Mouse (Mus musculus): Measurements from ENCODE around the gene Orc4. TPM values are rescaled to one million over a fixed set of nuclear protein-coding genes. Genes with fewer than 3 reads are reported as not detected.

Gene Orc4
- polyA plus RNA-seq (2012; rRNA removed), result 19.0 and 21.7 TPM in 2 replicates

DNA sequence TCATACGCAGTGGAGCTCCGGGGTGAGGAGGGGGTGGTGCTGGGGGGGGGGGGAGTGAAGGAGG, at the start of gene Orc4:
Orc4 (minus strand) TSS at position 26 of the 64 bp plus-strand sequence.
- TF ChIP-seq CTCF (IDR thresholded peaks at IDR 0.05; ENCODE audit: borderline replicate concordance, control insufficient read depth, extremely low read depth, insufficient read depth, low read length, poor library complexity) (no peak), POLR2A (IDR thresholded peaks at IDR 0.05; ENCODE audit: control insufficient read depth, extremely low read depth, insufficient read depth, low read length, poor library complexity) (no peak)
- Histone ChIP-seq H3K4me3 (ENCODE audit: control insufficient read depth, insufficient read depth, low read length) (peak within 1 kb of the TSS; percentile 89), H3K36me3 (ENCODE audit: control insufficient read depth, insufficient read depth, low read length) (no peaks in the 10 kb centered on the region), H3K27ac (ENCODE audit: control insufficient read depth, insufficient read depth, low read length) (peak within 1 kb of the TSS; percentile 93), H3K4me1 (replicated peaks; ENCODE audit: control insufficient read depth, insufficient read depth, low read length) (no peaks in the 10 kb centered on the region), H3K27me3 (ENCODE audit: control insufficient read depth, insufficient read depth, low read length) (no peaks in the 10 kb centered on the region)
- WGBS, result 0% methylated on average over 2 of the region's 2 CpGs
- no peak for DNase-seq

- Histone ChIP-seq H3K4me1 (replicated peaks; ENCODE audit: control insufficient read depth, insufficient read depth, low read length) (no peaks in the 10 kb centered on the region), H3K27ac (ENCODE audit: control insufficient read depth, insufficient read depth, low read length) (no peak overlapping the region), H3K27me3 (ENCODE audit: control insufficient read depth, insufficient read depth, low read length) (no peaks in the 10 kb centered on the region), H3K36me3 (ENCODE audit: control insufficient read depth, insufficient read depth, low read length) (no peaks in the 10 kb centered on the region), H3K4me3 (ENCODE audit: control insufficient read depth, insufficient read depth, low read length) (no peak overlapping the region)
- DNase-seq, result no peak
- TF ChIP-seq POLR2A (IDR thresholded peaks at IDR 0.05; ENCODE audit: control insufficient read depth, extremely low read depth, insufficient read depth, low read length, poor library complexity), result no peak
- TF ChIP-seq CTCF (IDR thresholded peaks at IDR 0.05; ENCODE audit: borderline replicate concordance, control insufficient read depth, extremely low read depth, insufficient read depth, low read length, poor library complexity), result no peak
- WGBS, result 98% methylated on average over 3 of the region's 3 CpGs
Measured at GRCm38 (mm10) chr2:48990322-48990721, 40.2 kb upstream of the Orc4 start.

GRCm38 (mm10) chr2:48978920-48979319, 28.8 kb upstream of the Orc4 start:
- Histone ChIP-seq H3K4me3 (ENCODE audit: control insufficient read depth, insufficient read depth, low read length) (no peak overlapping the region), H3K27ac (ENCODE audit: control insufficient read depth, insufficient read depth, low read length) (no peak overlapping the region), H3K4me1 (replicated peaks; ENCODE audit: control insufficient read depth, insufficient read depth, low read length) (no peaks in the 10 kb centered on the region), H3K27me3 (ENCODE audit: control insufficient read depth, insufficient read depth, low read length) (no peaks in the 10 kb centered on the region), H3K36me3 (ENCODE audit: control insufficient read depth, insufficient read depth, low read length) (no peaks in the 10 kb centered on the region)
- no peak for DNase-seq
- 33% methylated on average over 3 of the region's 3 CpGs for WGBS
- TF ChIP-seq POLR2A (IDR thresholded peaks at IDR 0.05; ENCODE audit: control insufficient read depth, extremely low read depth, insufficient read depth, low read length, poor library complexity) (no peak), CTCF (IDR thresholded peaks at IDR 0.05; ENCODE audit: borderline replicate concordance, control insufficient read depth, extremely low read depth, insufficient read depth, low read length, poor library complexity) (no peak)

GRCm38 (mm10) chr2:48956591-48956990, 6.5 kb upstream of the Orc4 start:
- no peak for DNase-seq
- no peak overlapping the region for H3K27ac ChIP-seq (ENCODE audit: control insufficient read depth, insufficient read depth, low read length)
- H3K27me3 ChIP-seq (ENCODE audit: control insufficient read depth, insufficient read depth, low read length), result no peaks in the 10 kb centered on the region
- no peaks in the 10 kb centered on the region for H3K4me1 ChIP-seq (replicated peaks; ENCODE audit: control insufficient read depth, insufficient read depth, low read length)
- TF ChIP-seq CTCF (IDR thresholded peaks at IDR 0.05; ENCODE audit: borderline replicate concordance, control insufficient read depth, extremely low read depth, insufficient read depth, low read length, poor library complexity), result no peak
- no peak for TF ChIP-seq POLR2A (IDR thresholded peaks at IDR 0.05; ENCODE audit: control insufficient read depth, extremely low read depth, insufficient read depth, low read length, poor library complexity)
- WGBS, result 89% methylated on average over 3 of the region's 3 CpGs
- no peak overlapping the region for H3K4me3 ChIP-seq (ENCODE audit: control insufficient read depth, insufficient read depth, low read length)
- H3K36me3 ChIP-seq (ENCODE audit: control insufficient read depth, insufficient read depth, low read length), result no peaks in the 10 kb centered on the region

DNA sequence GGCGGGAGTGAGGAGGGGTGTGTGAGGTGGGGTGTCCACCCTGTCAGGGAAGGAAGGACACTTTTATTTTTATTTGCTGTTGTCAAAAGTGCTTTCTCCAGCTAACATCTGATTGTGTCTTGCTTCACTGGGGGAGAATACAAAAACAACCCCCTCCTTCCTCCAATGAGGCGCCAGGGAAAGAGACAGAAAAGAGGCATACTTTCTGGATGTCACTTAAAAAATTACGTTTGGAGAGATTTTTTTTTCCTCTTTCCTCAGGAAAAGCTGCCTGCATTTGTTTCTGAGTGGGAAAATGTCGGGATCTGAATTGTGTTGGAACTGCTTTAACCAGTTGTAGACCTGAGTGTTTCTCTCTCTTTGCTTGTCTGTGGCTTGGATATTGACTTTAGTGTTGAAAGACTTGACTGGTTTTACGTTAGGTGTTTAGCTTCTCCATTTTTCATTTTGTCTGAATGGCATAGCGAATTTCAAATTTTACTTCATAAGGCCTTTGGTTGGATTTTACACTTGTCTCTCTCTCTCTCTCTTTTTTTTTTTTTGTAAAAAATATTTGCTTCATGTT, 321 bp upstream of the Orc4 start:
- WGBS, result 6% methylated on average over 5 of the region's 6 CpGs
- H3K27ac ChIP-seq (ENCODE audit: control insufficient read depth, insufficient read depth, low read length), result peak overlapping the region; percentile 93
- no peaks in the 10 kb centered on the region for H3K36me3 ChIP-seq (ENCODE audit: control insufficient read depth, insufficient read depth, low read length)
- no peak for DNase-seq
- no peaks in the 10 kb centered on the region for H3K4me1 ChIP-seq (replicated peaks; ENCODE audit: control insufficient read depth, insufficient read depth, low read length)
- no peaks in the 10 kb centered on the region for H3K27me3 ChIP-seq (ENCODE audit: control insufficient read depth, insufficient read depth, low read length)
- TF ChIP-seq CTCF (IDR thresholded peaks at IDR 0.05; ENCODE audit: borderline replicate concordance, control insufficient read depth, extremely low read depth, insufficient read depth, low read length, poor library complexity), result no peak
- no peak for TF ChIP-seq POLR2A (IDR thresholded peaks at IDR 0.05; ENCODE audit: control insufficient read depth, extremely low read depth, insufficient read depth, low read length, poor library complexity)
- peak overlapping the region; percentile 89 for H3K4me3 ChIP-seq (ENCODE audit: control insufficient read depth, insufficient read depth, low read length)

- no peaks in the 10 kb centered on the region for H3K27me3 ChIP-seq (ENCODE audit: control insufficient read depth, insufficient read depth, low read length)
- peak overlapping the region; percentile 93 for H3K27ac ChIP-seq (ENCODE audit: control insufficient read depth, insufficient read depth, low read length)
- no peaks in the 10 kb centered on the region for H3K36me3 ChIP-seq (ENCODE audit: control insufficient read depth, insufficient read depth, low read length)
- TF ChIP-seq POLR2A (IDR thresholded peaks at IDR 0.05; ENCODE audit: control insufficient read depth, extremely low read depth, insufficient read depth, low read length, poor library complexity), result no peak
- TF ChIP-seq CTCF (IDR thresholded peaks at IDR 0.05; ENCODE audit: borderline replicate concordance, control insufficient read depth, extremely low read depth, insufficient read depth, low read length, poor library complexity), result peak; percentile 18; the same call in 1 of the 2 replicates
- H3K4me3 ChIP-seq (ENCODE audit: control insufficient read depth, insufficient read depth, low read length), result peak overlapping the region; percentile 89
- DNase-seq, result peak; percentile 63
- 0% methylated on average over 9 of the region's 9 CpGs for WGBS
- H3K4me1 ChIP-seq (replicated peaks; ENCODE audit: control insufficient read depth, insufficient read depth, low read length), result no peaks in the 10 kb centered on the region
Measured at GRCm38 (mm10) chr2:48949743-48950251, 280 bp downstream of the Orc4 start.

All from thymus, adult 2 months (tissue).